Mouse (Mus musculus): ENCODE measurements around the gene Sirt1. TPM values are rescaled to one million over a fixed set of nuclear protein-coding genes. Genes with fewer than 3 reads are reported as not detected.

The Sirt1 gene
- polyA plus RNA-seq (2015; fragmentation: Nextera tagmentation; extraction: Ambion mirVana) = 4.4 and 4.7 TPM in 2 replicates

GRCm38 (mm10) chr10:63381498-63382280, at the start of gene Sirt1:
Gene Sirt1, minus strand, starts transcription at chr10:63381704.
- peaks cover 6% of the 10 kb centered on the region; the same call in 1 of the 2 replicates for H3K27me3 ChIP-seq (replicated peaks)
- H3K4me1 ChIP-seq = peaks cover 14% of the 10 kb centered on the region
- H3K4me3 ChIP-seq (replicated peaks) = peak within 1 kb of the TSS; percentile 57
- H3K9ac ChIP-seq (replicated peaks) = peak within 1 kb of the TSS; percentile 60
- no peaks in the 10 kb centered on the region for H3K9me3 ChIP-seq (replicated peaks)
- 7% methylated on average over 24 of the region's 24 CpGs for WGBS
- no peaks in the 10 kb centered on the region for H3K36me3 ChIP-seq
- no peak; the same call in 1 of the 2 replicates for ATAC-seq (ENCODE audit: low FRiP score)
- peak within 1 kb of the TSS; percentile 92 for H3K4me2 ChIP-seq
- H3K27ac ChIP-seq (replicated peaks) = peak within 1 kb of the TSS; percentile 71

- Histone ChIP-seq H3K4me3 (replicated peaks) (peak within 1 kb of the TSS; percentile 74), H3K4me2 (peak within 1 kb of the TSS; percentile 80), H3K27ac (replicated peaks) (peak within 1 kb of the TSS; percentile 83), H3K36me3 (no peaks in the 10 kb centered on the region), H3K27me3 (replicated peaks) (no peaks in the 10 kb centered on the region), H3K9ac (replicated peaks) (peak within 1 kb of the TSS; percentile 56), H3K9me3 (replicated peaks) (no peaks in the 10 kb centered on the region), H3K4me1 (peaks cover 6% of the 10 kb centered on the region; the same call in 1 of the 2 replicates)
- peak; percentile 97 for ATAC-seq (ENCODE audit: low FRiP score)
- WGBS = under 1% methylated on average over 55 of the region's 55 CpGs
Observed at GRCm38 (mm10) chr10:63429785-63430305, 48.3 kb upstream of the Sirt1 start, which contains the start of gene Ctnna3. Gene Ctnna3, plus strand, starts transcription at chr10:63430098.

DNA sequence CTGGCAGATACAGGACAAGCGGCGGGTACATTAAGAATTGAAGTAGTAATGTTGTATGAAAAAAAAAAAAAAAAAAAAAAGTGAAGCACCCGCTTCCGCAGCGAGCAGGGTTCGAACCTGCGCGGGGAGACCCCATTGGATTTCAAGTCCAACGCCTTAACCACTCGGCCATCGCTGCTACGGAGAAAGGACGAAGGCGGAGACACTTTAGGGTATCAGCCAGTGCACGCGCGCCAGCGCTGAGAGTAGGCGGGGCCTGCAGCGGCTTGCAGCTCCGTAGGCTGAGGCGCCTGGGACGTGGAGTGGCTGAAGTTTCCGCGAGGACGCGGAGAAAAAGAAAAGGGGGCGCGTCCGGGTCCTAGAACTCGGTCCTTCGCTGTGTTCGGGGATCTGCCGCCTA, 47.9 kb upstream of the Sirt1 start:
- WGBS = under 1% methylated on average over 34 of the region's 34 CpGs
- H3K27me3 ChIP-seq (replicated peaks) = no peaks in the 10 kb centered on the region
- peak overlapping the region; percentile 56 for H3K9ac ChIP-seq (replicated peaks)
- no peaks in the 10 kb centered on the region for H3K9me3 ChIP-seq (replicated peaks)
- peak overlapping the region; percentile 74 for H3K4me3 ChIP-seq (replicated peaks)
- peak overlapping the region; percentile 83 for H3K27ac ChIP-seq (replicated peaks)
- peak; percentile 94 for ATAC-seq (ENCODE audit: low FRiP score)
- H3K4me1 ChIP-seq = peaks cover 6% of the 10 kb centered on the region; the same call in 1 of the 2 replicates
- peak overlapping the region; percentile 80 for H3K4me2 ChIP-seq
- no peaks in the 10 kb centered on the region for H3K36me3 ChIP-seq

GRCm38 (mm10) chr10:63429023-63429340, 47.5 kb upstream of the Sirt1 start:
- WGBS = 2% methylated on average over 11 of the region's 11 CpGs

GRCm38 (mm10) chr10:63428243-63429022, 46.9 kb upstream of the Sirt1 start:
- 27% methylated on average over 19 of the region's 19 CpGs for WGBS
- Histone ChIP-seq H3K4me3 (replicated peaks) (peak overlapping the region; percentile 74), H3K9ac (replicated peaks) (peak overlapping the region; percentile 56), H3K4me2 (peak overlapping the region; percentile 80), H3K4me1 (peaks cover 6% of the 10 kb centered on the region; the same call in 1 of the 2 replicates), H3K9me3 (replicated peaks) (no peaks in the 10 kb centered on the region), H3K27ac (replicated peaks) (peak overlapping the region; percentile 48), H3K27me3 (replicated peaks) (no peaks in the 10 kb centered on the region), H3K36me3 (no peaks in the 10 kb centered on the region)
- ATAC-seq (ENCODE audit: low FRiP score) = no peak; the same call in 1 of the 2 replicates

More at GRCm38 (mm10) chr10:63429023-63429340, 47.5 kb upstream of the Sirt1 start:
- H3K4me1 ChIP-seq = peaks cover 6% of the 10 kb centered on the region; the same call in 1 of the 2 replicates
- no peaks in the 10 kb centered on the region for H3K36me3 ChIP-seq
- H3K27ac ChIP-seq (replicated peaks) = peak overlapping the region; percentile 48
- H3K4me3 ChIP-seq (replicated peaks) = peak overlapping the region; percentile 74
- no peak for ATAC-seq (ENCODE audit: low FRiP score)
- no peaks in the 10 kb centered on the region for H3K9me3 ChIP-seq (replicated peaks)
- H3K4me2 ChIP-seq = peak overlapping the region; percentile 80
- no peaks in the 10 kb centered on the region for H3K27me3 ChIP-seq (replicated peaks)
- H3K9ac ChIP-seq (replicated peaks) = peak overlapping the region; percentile 56

GRCm38 (mm10) chr10:63427146-63427545, 45.6 kb upstream of the Sirt1 start:
- no peaks in the 10 kb centered on the region for H3K36me3 ChIP-seq
- no peak overlapping the region for H3K4me2 ChIP-seq
- H3K9me3 ChIP-seq (replicated peaks) = no peaks in the 10 kb centered on the region
- WGBS = 85% methylated on average over 8 of the region's 8 CpGs
- H3K27ac ChIP-seq (replicated peaks) = no peak overlapping the region
- H3K4me3 ChIP-seq (replicated peaks) = no peak overlapping the region
- no peaks in the 10 kb centered on the region for H3K27me3 ChIP-seq (replicated peaks)
- peaks cover 6% of the 10 kb centered on the region; the same call in 1 of the 2 replicates for H3K4me1 ChIP-seq
- no peak overlapping the region for H3K9ac ChIP-seq (replicated peaks)
- ATAC-seq (ENCODE audit: low FRiP score) = no peak

DNA sequence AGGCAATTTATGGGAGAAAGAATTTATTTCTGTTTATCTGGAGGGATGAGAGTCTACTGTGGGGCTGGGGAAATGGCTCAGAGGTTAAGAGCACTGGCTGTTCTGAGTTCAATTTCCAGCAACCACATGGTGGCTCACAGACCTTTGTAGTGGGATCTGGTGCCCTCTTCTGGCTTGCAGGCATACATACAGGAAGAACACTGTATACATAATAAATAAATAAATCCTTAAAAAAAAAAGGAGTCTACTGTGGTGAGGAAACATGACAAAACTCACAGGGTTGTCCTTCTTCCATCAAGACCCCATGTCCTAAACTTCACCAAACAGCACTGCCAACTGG, 42.9 kb upstream of the Sirt1 start:
- Histone ChIP-seq H3K4me2 (no peak overlapping the region), H3K27ac (replicated peaks) (no peak overlapping the region), H3K9ac (replicated peaks) (no peak overlapping the region), H3K27me3 (replicated peaks) (no peaks in the 10 kb centered on the region), H3K4me3 (replicated peaks) (no peak overlapping the region), H3K9me3 (replicated peaks) (no peaks in the 10 kb centered on the region), H3K4me1 (peaks cover 6% of the 10 kb centered on the region; the same call in 1 of the 2 replicates), H3K36me3 (no peaks in the 10 kb centered on the region)
- ATAC-seq (ENCODE audit: low FRiP score) = no peak

DNA sequence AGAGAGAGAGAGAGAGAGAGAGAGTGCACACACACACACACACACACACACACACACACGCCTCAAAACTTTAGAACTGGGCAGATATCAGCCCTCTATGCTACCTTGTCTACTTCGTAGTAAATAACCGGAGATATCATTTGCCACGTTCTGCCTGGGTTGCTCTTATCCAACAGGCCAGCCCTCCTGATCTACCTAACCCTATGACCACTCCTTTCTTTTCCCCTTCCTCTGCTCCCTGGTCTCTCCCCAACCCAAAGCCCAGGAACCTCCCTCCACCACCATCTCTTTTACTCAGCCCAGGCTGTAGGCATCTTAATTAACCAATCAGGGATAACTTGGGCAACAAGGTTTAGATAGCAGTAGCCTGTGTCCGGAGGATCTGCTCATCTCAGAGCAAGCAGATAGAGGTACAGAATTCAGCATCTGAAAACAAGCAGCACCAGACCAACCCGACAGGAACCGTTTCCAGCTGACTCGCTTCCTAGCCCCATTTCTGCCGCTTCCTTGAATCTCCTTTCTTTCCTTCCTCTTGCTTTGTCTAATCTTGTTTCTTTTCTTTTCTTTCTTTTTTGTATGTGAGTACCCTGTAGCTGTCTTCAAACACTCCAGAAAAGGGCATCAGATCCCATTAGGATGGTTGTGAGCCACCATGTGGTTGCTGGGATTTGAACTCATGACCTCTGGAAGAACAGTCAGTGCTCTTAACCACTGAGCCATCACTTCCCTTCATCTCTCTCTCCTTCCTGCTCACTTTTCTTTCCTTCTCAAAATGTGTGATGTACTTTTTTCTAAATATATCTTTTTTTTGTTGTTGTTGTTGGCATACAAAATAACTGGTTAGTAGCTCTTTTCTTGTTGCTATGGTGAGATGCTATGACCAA, 42.3 kb upstream of the Sirt1 start:
- Histone ChIP-seq H3K4me2 (no peak overlapping the region), H3K4me1 (peaks cover 6% of the 10 kb centered on the region; the same call in 1 of the 2 replicates), H3K36me3 (no peaks in the 10 kb centered on the region), H3K4me3 (replicated peaks) (no peak overlapping the region), H3K27me3 (replicated peaks) (no peaks in the 10 kb centered on the region), H3K9ac (replicated peaks) (no peak overlapping the region), H3K9me3 (replicated peaks) (no peaks in the 10 kb centered on the region), H3K27ac (replicated peaks) (no peak overlapping the region)
- no peak for ATAC-seq (ENCODE audit: low FRiP score)
- whole genome bisulfite sequencing = 86% methylated on average over 9 of the region's 9 CpGs

GRCm38 (mm10) chr10:63422736-63422992, 41.2 kb upstream of the Sirt1 start:
- no peak overlapping the region for H3K9ac ChIP-seq (replicated peaks)
- H3K27me3 ChIP-seq (replicated peaks) = no peaks in the 10 kb centered on the region
- no peak overlapping the region for H3K4me3 ChIP-seq (replicated peaks)
- no peak overlapping the region for H3K27ac ChIP-seq (replicated peaks)
- no peak overlapping the region for H3K4me2 ChIP-seq
- H3K4me1 ChIP-seq = no peaks in the 10 kb centered on the region
- 72% methylated on average over 5 of the region's 5 CpGs for WGBS
- H3K9me3 ChIP-seq (replicated peaks) = no peaks in the 10 kb centered on the region
- ATAC-seq (ENCODE audit: low FRiP score) = peak; percentile 41; the same call in 1 of the 2 replicates
- H3K36me3 ChIP-seq = no peaks in the 10 kb centered on the region

- no peak within 1 kb of the TSS for H3K9ac ChIP-seq (replicated peaks)
- no peak within 1 kb of the TSS for H3K4me3 ChIP-seq (replicated peaks)
- ATAC-seq (ENCODE audit: low FRiP score) = no peak
- H3K27ac ChIP-seq (replicated peaks) = no peak within 1 kb of the TSS
- no peak within 1 kb of the TSS for H3K4me2 ChIP-seq
- H3K4me1 ChIP-seq = no peaks in the 10 kb centered on the region
- no peaks in the 10 kb centered on the region for H3K27me3 ChIP-seq (replicated peaks)
- no peaks in the 10 kb centered on the region for H3K9me3 ChIP-seq (replicated peaks)
- no peaks in the 10 kb centered on the region for H3K36me3 ChIP-seq
- WGBS = 89% methylated on average over 18 of the region's 18 CpGs
Observed at GRCm38 (mm10) chr10:63421739-63422735, 40.5 kb upstream of the Sirt1 start, which contains the start of gene Gm7075. Gene Gm7075, minus strand, starts transcription at chr10:63421789.

Data from neural tube, embryonic 15.5 days (tissue).